Mouse (Mus musculus) ES-E14 (cell line): ENCODE results near the gene Lrrc3. TPM values are rescaled to one million over a fixed set of nuclear protein-coding genes. Genes with fewer than 3 reads are reported as not detected.

ENCODE experiments used
- DNase-seq: peaks from one replicate; pipeline ENCODE4 v3.0.0-alpha.2; 2013; ENCODE audit warnings: low read depth, low spot score
- H3K27ac ChIP-seq: 2 replicates; pipeline ENCODE4 v1.5.1; 2012; ENCODE audit warnings: low read depth, mild to moderate bottlenecking, low read length, moderate library complexity, mixed read lengths; ENCODE audit not compliant: poor library complexity, insufficient read depth, severe bottlenecking
- H3K36me3 ChIP-seq: 2 replicates; pipeline ENCODE4 v1.6.1; 2012; ENCODE audit warnings: mild to moderate bottlenecking, low read length, moderate library complexity, mixed read lengths; ENCODE audit not compliant: control insufficient read depth, poor library complexity, insufficient read depth, severe bottlenecking
- H3K4me1 ChIP-seq, 2 experiments: fragments of 150-350 bp in 1 of 2; sonication (generic) in 1 of 2; 2 replicates each; pipeline ENCODE4 v1.6.1; 2012; ENCODE audit warnings: low read length in 2 of 2, mild to moderate bottlenecking in 1 of 2, mixed read lengths in 1 of 2; ENCODE audit not compliant: control insufficient read depth in 2 of 2, insufficient read depth in 2 of 2, poor library complexity in 1 of 2
- H3K4me3 ChIP-seq, 2 experiments: fragments of 150-350 bp in 1 of 2; sonication (generic) in 1 of 2; 2 replicates each; pipeline ENCODE4 v1.5.1; 2012; ENCODE audit warnings: low read length in 2 of 2, low read depth in 1 of 2, mild to moderate bottlenecking in 1 of 2, mixed read lengths in 1 of 2; ENCODE audit not compliant: insufficient read depth in 1 of 2, poor library complexity in 1 of 2, severe bottlenecking in 1 of 2
- H3K9ac ChIP-seq: 2 replicates; pipeline ENCODE4 v1.6.1; 2012; ENCODE audit warnings: low read depth, mild to moderate bottlenecking, low read length, mixed read lengths; ENCODE audit not compliant: poor library complexity, insufficient read depth, severe bottlenecking
- H3K9me3 ChIP-seq: fragments of 150-350 bp; sonication (generic); 2 replicates; pipeline ENCODE4 v1.6.1; 2012; ENCODE audit warnings: low read depth, mild to moderate bottlenecking, low read length; ENCODE audit not compliant: control insufficient read depth, insufficient read depth
- CHD2 ChIP-seq: IDR thresholded peaks from 2 replicates; pipeline ENCODE4 v1.6.1; 2014; ENCODE audit warnings: mild to moderate bottlenecking, low read depth, low read length, inconsistent platforms
- HCFC1 ChIP-seq: IDR thresholded peaks from 2 replicates; pipeline ENCODE4 v1.6.1; 2012; ENCODE audit warnings: low read length, inconsistent platforms, borderline replicate concordance; ENCODE audit not compliant: insufficient read depth
- MAFK ChIP-seq: IDR thresholded peaks from 2 replicates; pipeline ENCODE4 v1.6.1; 2014; ENCODE audit warnings: mild to moderate bottlenecking, low read depth, low read length, inconsistent platforms; ENCODE audit not compliant: insufficient read depth
- ZC3H11A ChIP-seq: IDR thresholded peaks from 2 replicates; pipeline ENCODE4 v1.6.1; 2012; ENCODE audit warnings: low read depth, mild to moderate bottlenecking, inconsistent platforms, low read length, borderline replicate concordance
- ZNF384 ChIP-seq: IDR thresholded peaks from 2 replicates; pipeline ENCODE4 v1.6.1; 2012; ENCODE audit warnings: low read depth, low read length, inconsistent platforms
- in situ Hi-C, 2 experiments: fragments of 600-800 bp; cut with MboI; formaldehyde crosslinking; loops; one replicate each; pipeline ENCODE4 v1.15.1; 2025; ENCODE audit warnings: low sequenced_read_pairs in 2 of 2, inconsistent platforms in 1 of 2; ENCODE audit not compliant: unreplicated experiment in 2 of 2
- total RNA-seq: library from RNA; depleted of rRNA; stranded (reverse); fragments of 300-350 nt; gene quantifications from 2 replicates; pipeline ENCODE4 v1.2.3, GENCODE M21; 2012

Gene Lrrc3
- total RNA-seq, 1 experiment, result 2.5 TPM

DNA sequence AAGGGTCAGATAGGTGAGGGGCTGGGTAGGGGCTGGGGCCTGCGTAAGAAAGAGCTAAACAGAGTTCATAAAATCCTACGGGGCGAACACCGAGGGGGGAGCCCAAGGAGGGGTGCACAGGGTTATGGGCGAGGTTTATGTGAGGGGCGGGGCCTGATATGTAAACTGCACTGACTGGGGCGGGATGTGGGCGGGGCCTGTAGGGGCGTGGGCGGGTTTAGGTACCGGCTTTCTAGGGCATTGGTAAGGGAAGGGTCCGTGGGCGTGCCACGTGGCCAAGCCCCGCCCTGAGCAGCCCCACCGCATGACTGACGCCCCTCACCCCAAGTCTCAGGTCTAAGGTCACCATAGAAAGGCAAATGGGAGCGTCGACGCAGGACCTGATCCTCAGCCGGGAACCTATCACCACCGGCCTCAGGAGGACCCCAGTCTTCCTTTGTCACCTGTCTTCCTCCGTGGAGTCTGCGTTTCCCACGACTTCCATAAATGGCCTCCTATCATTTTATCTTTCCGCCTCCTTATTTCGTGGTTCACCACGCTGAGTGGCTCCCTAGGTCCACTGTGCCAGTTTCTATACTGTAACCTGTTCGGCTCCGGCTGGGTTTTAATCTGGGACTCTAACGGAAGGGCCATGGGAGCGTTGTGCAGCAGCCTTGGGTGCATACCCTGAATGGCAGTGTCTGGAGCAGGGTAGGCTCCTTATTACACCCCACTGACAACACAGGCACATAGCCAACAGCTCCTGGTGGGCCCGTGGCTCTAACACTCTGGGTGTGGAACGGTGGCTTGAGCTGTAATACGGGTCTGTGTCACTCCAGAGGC is 769 bp upstream of the Lrrc3 start:
- Histone ChIP-seq H3K36me3 (peaks cover 9% of the 10 kb centered on the region; the same call in 1 of the 2 replicates), H3K9ac (peak overlapping the region; percentile 77), H3K27ac (peak overlapping the region; percentile 81), H3K4me3 (peak overlapping the region; percentile 85 to 95), H3K9me3 (no peaks in the 10 kb centered on the region), H3K4me1 (peaks cover 0 to 3% of the 10 kb centered on the region in 2 experiments; a peak in 2 of 4 replicates)
- peak; percentile 83 for DNase-seq
- in situ Hi-C loops, result no loop called here
- TF ChIP-seq ZC3H11A (no peak), ZNF384 (no peak), CHD2 (no peak), HCFC1 (no peak), MAFK (no peak)

DNA sequence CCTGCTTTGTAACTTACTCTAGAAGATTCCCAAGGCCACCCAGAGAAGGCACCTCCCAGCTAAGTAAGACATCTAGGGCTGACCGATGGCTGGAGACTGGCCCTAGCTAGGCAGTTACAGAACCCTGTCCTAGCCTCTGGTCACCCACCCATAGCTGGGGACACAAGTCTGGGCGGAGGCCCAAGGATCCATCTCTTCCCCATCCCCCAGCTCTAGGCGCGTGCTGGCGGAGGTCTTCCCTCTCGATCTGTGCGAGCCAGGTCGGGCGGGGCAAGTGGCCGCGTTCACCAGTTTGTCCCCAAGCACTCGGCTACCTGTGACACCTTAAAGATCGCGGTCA is 495 bp downstream of the Lrrc3 start:
- DNase-seq, result no peak
- Histone ChIP-seq H3K4me3 (peak overlapping the region; percentile 85 to 95), H3K27ac (no peak overlapping the region), H3K36me3 (peaks cover 9% of the 10 kb centered on the region; the same call in 1 of the 2 replicates), H3K4me1 (peaks cover 0 to 3% of the 10 kb centered on the region in 2 experiments; a peak in 2 of 4 replicates), H3K9me3 (no peaks in the 10 kb centered on the region), H3K9ac (peak overlapping the region; percentile 91)
- in situ Hi-C loops, result no loop called here
- TF ChIP-seq HCFC1 (no peak), ZC3H11A (no peak), ZNF384 (no peak), MAFK (no peak), CHD2 (no peak)

GRCm38 (mm10) chr10:77900903-77901818 is 1.2 kb downstream of the Lrrc3 start:
- Histone ChIP-seq H3K9me3 (no peaks in the 10 kb centered on the region), H3K36me3 (peaks cover 9% of the 10 kb centered on the region; the same call in 1 of the 2 replicates), H3K4me3 (peak overlapping the region; percentile 85 to 95; a peak in 3 of 4 replicates), H3K9ac (peak overlapping the region; percentile 16; the same call in 1 of the 2 replicates), H3K27ac (no peak overlapping the region), H3K4me1 (peaks cover 0 to 3% of the 10 kb centered on the region in 2 experiments; a peak in 2 of 4 replicates)
- no peak for TF ChIP-seq ZC3H11A
- TF ChIP-seq HCFC1, result no peak
- no peak for TF ChIP-seq CHD2
- TF ChIP-seq ZNF384, result no peak
- TF ChIP-seq MAFK, result no peak
- in situ Hi-C loops, result no loop called here
- DNase-seq, result no peak

DNA sequence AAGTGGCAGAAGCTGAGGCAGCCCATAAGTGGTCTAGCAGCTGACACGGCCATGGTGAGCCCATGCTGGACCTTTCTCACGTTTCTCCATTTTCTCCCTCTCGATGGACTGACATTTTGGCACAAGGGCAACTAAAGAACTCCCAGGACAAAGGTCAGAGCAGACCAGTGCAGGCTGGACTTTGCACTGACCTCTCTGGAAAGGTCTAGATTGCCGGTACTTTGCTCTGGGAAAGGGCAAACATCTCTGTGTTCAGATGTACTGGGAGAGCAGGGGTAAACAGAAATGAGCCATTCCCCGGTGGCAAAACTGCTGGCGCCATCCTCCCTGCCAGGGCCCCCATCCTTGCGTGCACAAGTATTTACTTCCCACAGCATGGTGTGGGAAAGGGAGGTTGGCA is 2.2 kb downstream of the Lrrc3 start:
- Histone ChIP-seq H3K4me1 (peaks cover 0 to 3% of the 10 kb centered on the region in 2 experiments; a peak in 2 of 4 replicates), H3K27ac (no peak overlapping the region), H3K4me3 (no peak overlapping the region), H3K9ac (no peak overlapping the region), H3K36me3 (peaks cover 9% of the 10 kb centered on the region; the same call in 1 of the 2 replicates), H3K9me3 (no peaks in the 10 kb centered on the region)
- DNase-seq, result no peak
- TF ChIP-seq ZNF384 (no peak), CHD2 (no peak), ZC3H11A (no peak), HCFC1 (no peak), MAFK (no peak)
- in situ Hi-C loops, result no loop called here
